Mouse (Mus musculus) embryonic fibroblast, embryonic 13.5 days (primary cell): ENCODE results near the gene Eps8l3.

Experiments
- CTCF ChIP-seq: IDR thresholded peaks from 2 replicates; pipeline ENCODE4 v1.5.1; 2011; ENCODE audit warnings: mild to moderate bottlenecking, control low read depth, low read length, moderate library complexity, borderline replicate concordance; ENCODE audit not compliant: insufficient read depth
- POLR2A ChIP-seq: IDR thresholded peaks from 2 replicates; pipeline ENCODE4 v1.6.1; 2011; ENCODE audit warnings: low read depth, mild to moderate bottlenecking, control low read depth, low read length, moderate library complexity

- TF ChIP-seq CTCF (no peak), POLR2A (no peak)
Observed at GRCm38 (mm10) chr3:107868452-107868851, 8.6 kb upstream of the Eps8l3 start.
